Mouse (Mus musculus): ENCODE data around the gene Steap1.

GRCm38 (mm10) chr5:5755039-5755438 lies 5.9 kb upstream of the Steap1 start:
- TF ChIP-seq CTCF (IDR thresholded peaks at IDR 0.05; ENCODE audit: low read depth, low read length) (peak; percentile 79), EP300 (IDR thresholded peaks at IDR 0.05; ENCODE audit: insufficient read depth, low read depth, low read length) (no peak), POLR2A (IDR thresholded peaks at IDR 0.05; ENCODE audit: insufficient read depth, low read length) (no peak)
